9 mouse cellular contexts compared by ENCODE assay signal in the genomic region with DNA sequence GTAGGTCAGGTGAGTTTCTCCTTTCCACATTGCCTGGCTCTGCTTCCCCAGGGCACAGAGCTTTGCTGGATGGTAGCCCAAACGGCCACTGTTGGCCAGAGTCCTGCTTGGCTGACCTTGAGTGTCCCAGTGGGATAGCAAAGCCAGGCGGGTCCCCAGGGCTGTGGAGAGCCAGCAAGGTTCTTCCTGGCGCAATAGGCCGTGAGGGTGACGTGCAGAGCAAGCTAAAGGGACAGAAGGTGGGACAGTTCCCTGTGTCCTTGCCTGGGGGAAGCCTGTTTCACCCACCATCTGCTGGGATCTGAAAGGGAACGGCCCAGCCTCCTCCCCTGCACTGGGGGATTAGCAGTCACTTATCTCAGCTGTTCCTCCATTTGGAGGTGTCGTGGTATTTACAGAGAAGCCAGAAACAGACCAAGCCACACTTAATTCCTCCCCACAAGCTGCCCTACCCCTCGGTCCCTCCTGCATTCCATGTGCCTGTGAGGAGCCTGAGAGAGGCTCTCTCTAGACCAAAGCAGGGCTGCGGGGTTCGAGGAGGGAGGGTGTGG. TPM values are rescaled to one million over a fixed set of nuclear protein-coding genes. Genes with fewer than 3 reads are reported as not detected.
DNase-seq lines count a peak whose midpoint lies in the region; ATAC-seq lines count a peak whose summit lies in the region.
"Had no signal": no experiment of that assay in that cellular context is flagged by ENCODE, and none has a peak within 500 bp of the region (broad histone marks: within the 10 kb centered on the region; RNA-seq: fewer than 3 reads in every experiment).

No protein-coding gene starts in this region.

- intact Hi-C loops in left cerebral cortex, postnatal 4 days (cut with DNase I) = no loop called here
- intact Hi-C loops in left cerebral cortex, postnatal 25 days (cut with DNase I) = no loop called here

- DNase-seq in left cerebral cortex, postnatal 4 days = peak; percentile 63
- no peak for DNase-seq in left cerebral cortex, postnatal 25 days (ENCODE audit: low spot score in 2 of 2)
- peak; percentile 55 for DNase-seq in cerebellum, adult 11 months
- DNase-seq in heart, adult 18-20 months = peak; percentile 90 to 91
- peak; percentile 62 to 76 for DNase-seq in kidney, postnatal 25 days
- peak; percentile 43 for DNase-seq in retina, postnatal 7 days (ENCODE audit: low read depth, low spot score)
- DNase-seq in c-Kit-positive CD71-positive TER-119-positive erythroid progenitor cells, embryonic 14.5 days (ENCODE audit: low spot score) = no peak

- ATAC-seq in activated CD4-positive, CD25-positive, alpha-beta regulatory T cell, adult 4 months = no peak

RNA-seq across cellular contexts. Expression of a gene that starts 4.0 kb away (rescaled TPM):
- not detected for total RNA-seq in left cerebral cortex, postnatal 4 days (2021)
- total RNA-seq in left cerebral cortex, postnatal 25 days (2021) = not detected
- total RNA-seq in heart, adult 18-20 months (2021) = over 10,000 TPM; 12,452 to 13,048 TPM
- not detected for polyA plus RNA-seq in activated CD4-positive, CD25-positive, alpha-beta regulatory T cell, adult 4 months (2017; shearing (Covaris generic))

RNA-seq across cellular contexts. Expression of a gene that starts 44.0 kb away (rescaled TPM):
- total RNA-seq in left cerebral cortex, postnatal 4 days (2021) = 10 to 100 TPM; 19.4 to 23.5 TPM
- 1 to 10 TPM; 6.1 to 7.2 TPM for total RNA-seq in left cerebral cortex, postnatal 25 days (2021)
- total RNA-seq in heart, adult 18-20 months (2021) = not detected
- not detected for polyA plus RNA-seq in activated CD4-positive, CD25-positive, alpha-beta regulatory T cell, adult 4 months (2017; shearing (Covaris generic))
- total RNA-seq: ES-E14 had no signal

Comparison
In these comparisons a context has a peak if more than half of its experiments do, and no peak if none do; other contexts are left out.
1. DNase-seq: peak in left cerebral cortex, postnatal 4 days (single experiment), cerebellum, adult 11 months (single experiment), heart, adult 18-20 months (2 of 2), kidney, postnatal 25 days (2 of 2) and retina, postnatal 7 days (single experiment); none in left cerebral cortex, postnatal 25 days (0 of 2) and c-Kit-positive CD71-positive TER-119-positive erythroid progenitor cells, embryonic 14.5 days (single experiment).
2. RNA of a gene that starts 4.0 kb away (total RNA-seq): 12,452 to 13,048 TPM in heart, adult 18-20 months; not detected in left cerebral cortex, postnatal 4 days and not detected in left cerebral cortex, postnatal 25 days; every median in the first group is over 1,000 times any median in the second.
3. RNA of a gene that starts 44.0 kb away (total RNA-seq): 19.4 to 23.5 TPM in left cerebral cortex, postnatal 4 days and 6.1 to 7.2 TPM in left cerebral cortex, postnatal 25 days; not detected in heart, adult 18-20 months; every median in the first group is over 4 times any median in the second.